Mouse (Mus musculus) MEL (cell line): ENCODE results near the gene Ddo.

ENCODE experiments used
- JUND ChIP-seq: IDR thresholded peaks from 2 replicates; pipeline ENCODE4 v1.6.1; 2011; ENCODE audit warnings: low read depth, mild to moderate bottlenecking, improper control_type of control experiment, low read length
- SMC3 ChIP-seq: IDR thresholded peaks from 2 replicates; pipeline ENCODE4 v1.6.1; 2011; ENCODE audit warnings: low read depth, low read length, improper control_type of control experiment
- TCF12 ChIP-seq: IDR thresholded peaks from 2 replicates; pipeline ENCODE4 v1.6.1; 2014; ENCODE audit warnings: low read depth, mild to moderate bottlenecking, inconsistent platforms, low read length, improper control_type of control experiment, moderate library complexity

DNA sequence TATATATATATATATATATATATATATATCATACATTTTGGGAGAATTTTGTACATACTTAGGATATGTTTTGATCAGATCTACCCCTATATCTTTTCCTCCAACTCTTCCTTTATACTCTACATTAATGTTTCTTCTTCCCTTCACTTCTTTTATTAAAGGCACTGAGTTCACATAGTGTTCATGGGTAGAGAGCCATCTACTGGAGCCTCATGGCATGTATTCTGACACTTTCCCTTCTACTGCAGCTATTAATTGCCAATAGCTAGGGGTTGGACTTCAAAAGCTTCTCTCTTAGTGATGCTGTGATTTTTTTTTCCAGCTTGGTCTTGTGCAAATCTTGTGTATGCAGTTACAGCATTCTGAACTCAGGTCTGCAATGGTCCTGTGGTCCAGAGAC, 11.8 kb upstream of the Ddo start:
- TF ChIP-seq SMC3: no peak
- TF ChIP-seq TCF12: no peak
- no peak for TF ChIP-seq JUND
